Mouse (Mus musculus) macrophage (primary cell): ENCODE data around the gene Gm20431. TPM values are rescaled to one million over a fixed set of nuclear protein-coding genes. Genes with fewer than 3 reads are reported as not detected.

ENCODE experiments used
- H3K27ac ChIP-seq: fragments of 350-480 bp; formaldehyde crosslinking; 2 replicates; pipeline ENCODE4 v1.9.0; 2021
- H3K36me3 ChIP-seq: fragments of 350-480 bp; formaldehyde crosslinking; 2 replicates; pipeline ENCODE4 v1.9.0; 2021; ENCODE audit errors: inconsistent target
- H3K4me3 ChIP-seq: fragments of 350-480 bp; formaldehyde crosslinking; 2 replicates; pipeline ENCODE4 v1.9.0; 2021; ENCODE audit errors: inconsistent target
- H3K79me2 ChIP-seq: fragments of 350-480 bp; formaldehyde crosslinking; 2 replicates; pipeline ENCODE4 v1.9.0; 2021; ENCODE audit errors: inconsistent target
- WGBS: methylation state at CpG from one replicate; pipeline ENCODE4 v1.1.7; 2026; ENCODE audit warnings: inconsistent platforms; ENCODE audit not compliant: missing documents; 5-methylcytosine and 5-hydroxymethylcytosine counted together
- polyA plus RNA-seq: library from polyadenylated mRNA; stranded (reverse); fragments of 250-400 nt; gene quantifications from 3 replicates; pipeline ENCODE4 v1.2.4, GENCODE M21; 2018; ENCODE audit warnings: inconsistent platforms

The Gm20431 gene
- polyA plus RNA-seq, 1 experiment from 2014 or later, result not detected

- no peaks in the 10 kb centered on the region for H3K36me3 ChIP-seq
- WGBS, result 97% methylated on average over 3 of the region's 3 CpGs
- H3K79me2 ChIP-seq, result peaks cover 10% of the 10 kb centered on the region
- H3K4me3 ChIP-seq, result no peak overlapping the region
- H3K27ac ChIP-seq, result no peak overlapping the region
Observed at GRCm38 (mm10) chr2:167685865-167686264, 24.6 kb upstream of the Gm20431 start.

DNA sequence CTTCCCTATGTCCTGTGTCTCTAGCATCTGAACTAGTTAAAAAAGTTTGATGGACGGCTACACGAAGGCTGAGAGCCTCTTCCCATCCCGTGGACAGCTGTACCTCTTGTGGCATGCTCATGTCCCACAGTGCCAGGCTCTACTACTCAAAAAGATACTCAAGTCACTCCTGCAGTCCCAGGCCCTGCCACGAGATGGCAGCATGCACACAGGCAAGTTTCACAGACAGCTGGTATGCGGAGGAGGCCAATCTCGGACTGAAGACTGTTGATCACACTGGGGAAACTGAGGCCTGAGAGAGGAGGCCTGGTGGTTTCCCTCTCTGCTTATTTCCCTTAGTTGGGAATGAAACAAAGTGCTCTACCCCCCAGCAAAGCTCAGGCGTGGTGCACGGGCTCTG lies 23.8 kb upstream of the Gm20431 start:
- H3K79me2 ChIP-seq, result peaks cover 3% of the 10 kb centered on the region
- H3K27ac ChIP-seq, result no peak overlapping the region
- H3K36me3 ChIP-seq, result no peaks in the 10 kb centered on the region
- no peak overlapping the region for H3K4me3 ChIP-seq
- 16% methylated on average over 8 of the region's 8 CpGs for WGBS

GRCm38 (mm10) chr2:167683721-167684120 lies 22.4 kb upstream of the Gm20431 start:
- Histone ChIP-seq H3K27ac (no peak overlapping the region), H3K4me3 (no peak overlapping the region), H3K79me2 (no peaks in the 10 kb centered on the region), H3K36me3 (no peaks in the 10 kb centered on the region)
- 90% methylated on average over 3 of the region's 3 CpGs for WGBS

- Histone ChIP-seq H3K4me3 (no peak overlapping the region), H3K36me3 (no peaks in the 10 kb centered on the region), H3K27ac (no peak overlapping the region), H3K79me2 (no peaks in the 10 kb centered on the region)
- 32% methylated on average over 5 of the region's 5 CpGs for WGBS
Observed at GRCm38 (mm10) chr2:167680657-167681056, 19.4 kb upstream of the Gm20431 start.

- 1% methylated on average over 13 of the region's 13 CpGs for WGBS
- Histone ChIP-seq H3K79me2 (no peaks in the 10 kb centered on the region), H3K36me3 (no peaks in the 10 kb centered on the region), H3K27ac (no peak overlapping the region), H3K4me3 (no peak overlapping the region)
Observed at GRCm38 (mm10) chr2:167679902-167680430, 18.7 kb upstream of the Gm20431 start.

- WGBS, result 59% methylated on average over 5 of the region's 5 CpGs
- Histone ChIP-seq H3K4me3 (no peak overlapping the region), H3K79me2 (no peaks in the 10 kb centered on the region), H3K27ac (no peak overlapping the region), H3K36me3 (no peaks in the 10 kb centered on the region)
Observed at GRCm38 (mm10) chr2:167678600-167678999, 17.3 kb upstream of the Gm20431 start.

DNA sequence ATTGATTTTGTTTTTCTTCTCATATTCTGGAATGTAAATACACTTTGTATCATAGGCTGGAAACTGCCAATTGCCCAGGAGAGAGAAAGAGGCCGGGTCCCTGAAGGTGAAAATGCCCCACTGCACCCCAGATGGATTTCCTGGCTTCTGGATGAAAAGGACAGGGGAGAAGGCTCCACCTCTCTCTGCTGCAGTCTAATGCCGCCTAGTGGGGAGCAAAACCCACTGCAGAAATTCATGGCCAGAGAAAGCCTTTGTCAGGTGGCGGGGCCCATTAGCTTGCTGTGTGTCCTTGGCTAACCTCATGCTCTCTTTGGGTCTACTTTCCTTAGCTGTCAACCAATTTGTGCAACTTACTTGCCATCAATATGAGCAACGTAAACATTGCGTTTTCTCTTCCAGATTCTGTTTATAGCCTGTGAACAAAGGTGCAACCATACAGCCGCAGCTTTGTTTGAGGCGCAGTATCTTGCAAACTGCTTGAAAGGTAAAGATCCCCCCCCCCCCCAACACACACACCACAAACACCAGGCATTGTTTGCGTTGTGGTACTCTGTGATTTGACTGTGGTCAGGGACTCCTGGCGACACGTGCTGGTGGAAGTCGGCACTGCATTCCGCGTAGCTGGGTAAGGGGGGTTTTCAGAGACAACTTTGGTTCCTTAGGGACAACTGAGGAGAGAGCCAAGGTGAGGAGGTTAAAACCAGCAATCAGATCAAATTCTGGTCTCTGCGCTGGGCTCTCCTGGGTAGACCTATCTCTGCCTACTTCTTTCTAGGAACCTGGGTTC lies 14.0 kb upstream of the Gm20431 start:
- Histone ChIP-seq H3K27ac (no peak overlapping the region), H3K4me3 (no peak overlapping the region), H3K79me2 (no peaks in the 10 kb centered on the region), H3K36me3 (no peaks in the 10 kb centered on the region)
- WGBS, result 67% methylated on average over 11 of the region's 14 CpGs

DNA sequence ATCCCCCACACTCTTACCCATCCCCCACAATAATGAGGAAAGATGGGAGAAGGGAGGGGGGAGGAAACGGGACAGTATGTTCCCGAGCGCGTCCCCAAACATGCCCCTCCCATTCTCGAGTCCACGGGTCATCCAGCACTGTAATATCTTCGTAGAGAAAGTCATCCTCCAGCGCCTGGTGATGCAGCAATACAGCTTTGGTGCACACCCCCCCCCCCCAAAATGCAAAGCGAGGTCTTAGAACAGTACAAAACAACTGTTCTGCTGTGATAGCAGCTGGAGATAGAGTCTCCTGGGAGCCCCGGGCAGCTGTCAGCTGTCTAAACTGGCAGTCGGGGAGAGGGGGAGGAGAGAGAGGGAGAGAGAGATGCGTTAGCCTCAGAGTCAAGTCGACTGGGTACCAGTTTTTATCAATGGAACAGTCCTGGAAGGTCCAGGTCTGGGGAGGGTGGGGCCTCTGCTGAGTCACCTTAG lies 11.0 kb upstream of the Gm20431 start:
- 63% methylated on average over 12 of the region's 13 CpGs for WGBS
- Histone ChIP-seq H3K4me3 (no peak overlapping the region), H3K36me3 (no peaks in the 10 kb centered on the region), H3K27ac (no peak overlapping the region), H3K79me2 (no peaks in the 10 kb centered on the region)

DNA sequence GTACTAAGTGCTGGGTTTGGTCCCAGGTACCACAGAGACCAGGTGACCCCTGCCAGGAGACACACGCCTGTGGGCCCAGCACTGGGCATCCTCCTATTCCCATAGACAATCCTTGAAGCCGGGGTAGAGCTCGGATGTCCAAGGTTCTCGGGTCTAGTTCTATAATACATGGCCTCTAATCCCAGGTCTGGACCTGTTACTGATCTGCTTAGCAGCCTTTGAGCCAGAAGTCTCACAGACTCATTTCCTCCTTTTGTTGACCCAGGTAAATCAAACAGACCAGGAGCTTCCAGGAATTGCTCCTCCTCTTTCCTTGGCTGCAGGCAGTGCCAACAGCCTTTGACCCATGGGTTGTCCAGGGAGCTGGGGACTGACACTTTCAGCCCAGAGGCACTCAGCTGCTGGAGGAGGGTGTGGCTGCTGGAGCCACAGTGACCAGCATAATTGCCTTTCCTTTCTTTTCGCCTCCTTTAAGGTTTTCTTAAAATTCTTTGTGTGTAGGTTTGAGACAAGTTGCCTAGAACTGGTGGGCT lies 9.9 kb upstream of the Gm20431 start:
- H3K36me3 ChIP-seq, result no peaks in the 10 kb centered on the region
- WGBS, result 91% methylated on average over 5 of the region's 5 CpGs
- no peak overlapping the region for H3K4me3 ChIP-seq
- H3K79me2 ChIP-seq, result no peaks in the 10 kb centered on the region
- H3K27ac ChIP-seq, result no peak overlapping the region

GRCm38 (mm10) chr2:167669398-167669797 lies 8.1 kb upstream of the Gm20431 start:
- Histone ChIP-seq H3K27ac (no peak overlapping the region), H3K79me2 (no peaks in the 10 kb centered on the region), H3K4me3 (no peak overlapping the region), H3K36me3 (no peaks in the 10 kb centered on the region)
- WGBS, result 79% methylated on average over 4 of the region's 4 CpGs

- H3K27ac ChIP-seq, result no peak overlapping the region
- no peak overlapping the region for H3K4me3 ChIP-seq
- WGBS, result 95% methylated on average over 4 of the region's 5 CpGs
- H3K36me3 ChIP-seq, result no peaks in the 10 kb centered on the region
- H3K79me2 ChIP-seq, result no peaks in the 10 kb centered on the region
Observed at GRCm38 (mm10) chr2:167668426-167668825, 7.1 kb upstream of the Gm20431 start.

DNA sequence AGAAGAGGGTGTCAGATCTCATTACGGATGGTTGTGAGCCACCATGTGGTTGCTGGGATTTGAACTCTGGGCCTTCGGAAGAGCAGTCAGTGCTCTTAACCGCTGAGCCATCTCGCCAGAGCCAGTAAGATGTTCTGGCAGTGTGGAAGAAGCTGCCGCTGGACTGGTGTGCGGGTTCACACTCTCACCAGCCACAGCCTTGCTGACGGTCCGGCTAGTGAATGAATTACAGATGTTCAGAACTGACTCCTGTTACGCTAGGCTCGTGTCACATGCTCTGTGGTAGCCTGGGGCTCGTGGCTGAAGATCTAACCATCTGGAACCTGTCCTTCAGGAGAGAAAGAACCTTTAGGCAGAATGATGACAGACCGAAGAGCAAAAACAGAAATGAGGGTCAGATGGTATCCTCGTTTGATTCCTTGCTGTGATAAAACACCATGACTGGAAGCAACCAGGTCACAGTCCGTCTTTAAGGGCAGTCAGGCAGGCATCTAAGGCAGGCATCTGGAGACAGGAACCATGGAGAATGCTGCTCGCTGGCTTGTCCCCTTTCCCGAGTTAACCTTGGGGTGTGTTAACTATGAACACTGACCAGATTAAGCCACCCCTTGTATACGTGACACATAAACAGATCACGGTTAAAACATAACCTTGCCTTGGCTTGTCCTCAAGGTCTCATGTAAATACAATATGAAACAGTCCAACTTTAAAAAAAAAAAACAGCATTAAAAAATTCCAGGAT lies 4.8 kb upstream of the Gm20431 start:
- H3K36me3 ChIP-seq, result no peaks in the 10 kb centered on the region
- no peak overlapping the region for H3K4me3 ChIP-seq
- WGBS, result 96% methylated on average over 17 of the region's 18 CpGs
- H3K27ac ChIP-seq, result no peak overlapping the region
- H3K79me2 ChIP-seq, result peaks cover under 1% of the 10 kb centered on the region

DNA sequence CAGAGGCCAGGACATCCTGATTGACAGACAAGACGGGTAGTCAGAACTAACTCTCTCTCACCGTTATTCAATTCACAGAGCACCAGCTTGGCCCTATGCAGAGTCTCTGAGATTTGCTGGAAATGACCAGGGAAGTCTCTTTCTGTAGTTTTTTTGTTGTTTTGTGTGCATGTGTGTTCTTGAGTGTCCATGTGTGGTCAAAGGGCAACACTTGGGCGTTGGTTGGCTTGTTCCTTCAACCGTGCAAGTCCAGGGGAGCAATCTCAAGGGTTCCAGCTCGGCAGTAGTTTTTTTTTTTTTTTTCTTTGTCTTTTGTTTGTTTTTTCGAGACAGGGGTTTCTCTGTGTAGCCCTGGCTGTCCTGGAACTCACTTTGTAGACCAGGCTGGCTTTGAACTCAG lies 1.4 kb upstream of the Gm20431 start:
- no peaks in the 10 kb centered on the region for H3K36me3 ChIP-seq
- peaks cover 35% of the 10 kb centered on the region for H3K79me2 ChIP-seq
- no peak overlapping the region for H3K27ac ChIP-seq
- H3K4me3 ChIP-seq, result no peak overlapping the region
- 80% methylated on average over 6 of the region's 6 CpGs for WGBS

- H3K27ac ChIP-seq, result peak overlapping the region; percentile 97
- H3K4me3 ChIP-seq, result peak overlapping the region; percentile 99
- peaks cover 52% of the 10 kb centered on the region for H3K79me2 ChIP-seq
- 3% methylated on average over 12 of the region's 12 CpGs for WGBS
- no peaks in the 10 kb centered on the region for H3K36me3 ChIP-seq
Observed at GRCm38 (mm10) chr2:167660611-167660971, 705 bp downstream of the Gm20431 start.
